Mouse (Mus musculus) gonadal fat pad, adult 2 months (tissue): ENCODE results near the gene Gm572. TPM values are rescaled to one million over a fixed set of nuclear protein-coding genes. Genes with fewer than 3 reads are reported as not detected.

Source experiments
- DNase-seq: peaks from one replicate; pipeline ENCODE4 v3.0.0-alpha.2; 2012; ENCODE audit warnings: low read depth
- polyA plus RNA-seq: library from polyadenylated mRNA; depleted of rRNA; stranded (reverse); fragments of >200 nt; gene quantifications from 2 replicates; pipeline ENCODE4 v1.2.3, GENCODE M21; 2012; rRNA removed

The Gm572 gene
- polyA plus RNA-seq, 1 experiment: not detected

- no peak for DNase-seq
These were observed 72.3 kb downstream of the Gm572 start for GRCm38 (mm10) chr4:148715396-148715795.

Other genes starting within 250 kb of the Gm572 start
- gene Ubiad1, start 198.5 kb upstream of the Gm572 start, polyA plus RNA-seq: 17.9 and 24.7 TPM in 2 replicates
- 35.9 and 40.9 TPM in 2 replicates for gene Mtor, start 194.7 kb upstream of the Gm572 start, polyA plus RNA-seq
- gene Angptl7, start 142.9 kb upstream of the Gm572 start, polyA plus RNA-seq: 7.8 and 8.5 TPM in 2 replicates
- gene Exosc10, start 84.9 kb upstream of the Gm572 start, polyA plus RNA-seq: 23.9 and 32.0 TPM in 2 replicates
- gene Srm, start 51.8 kb upstream of the Gm572 start, polyA plus RNA-seq: 75.5 and 81.6 TPM in 2 replicates
- gene Masp2, start 40.8 kb upstream of the Gm572 start, polyA plus RNA-seq: 1.3 and 2.3 TPM in 2 replicates
- 111 and 119 TPM in 2 replicates for gene Tardbp, start 16.3 kb upstream of the Gm572 start, polyA plus RNA-seq
- 5.8 and 6.1 TPM in 2 replicates for gene Casz1, start 161.1 kb downstream of the Gm572 start, polyA plus RNA-seq